Mouse (Mus musculus) frontal cortex, adult (tissue): Measurements from ENCODE around the gene Zfp710.
"Not testable (repeated sequence)": the region's sequence is repeated elsewhere in the genome, so short reads cannot be mapped to it uniquely, and the experiment has no call there.

Experiments used
- ATAC-seq: cut with Nextera tagmentation; 2 replicates; pipeline ENCODE4 v1.9.2; 2017; ENCODE audit warnings: mild to moderate bottlenecking, moderate library complexity, mixed read lengths; ENCODE audit not compliant: low TSS enrichment

Gene Zfp710

GRCm38 (mm10) chr7:80026990-80027635 lies 2.5 kb downstream of the Zfp710 start:
- no peak for ATAC-seq

- ATAC-seq = no peak
Observed at GRCm38 (mm10) chr7:80027636-80028417, 3.2 kb downstream of the Zfp710 start.

- ATAC-seq = no peak
Observed at GRCm38 (mm10) chr7:80028418-80028720, 3.8 kb downstream of the Zfp710 start.

- ATAC-seq = no peak
Observed at GRCm38 (mm10) chr7:80030009-80030408, 5.4 kb downstream of the Zfp710 start.

- ATAC-seq = no peak
Observed at GRCm38 (mm10) chr7:80030486-80030885, 5.9 kb downstream of the Zfp710 start.

GRCm38 (mm10) chr7:80030987-80031386 lies 6.4 kb downstream of the Zfp710 start:
- no peak for ATAC-seq

- no peak for ATAC-seq
Observed at GRCm38 (mm10) chr7:80031478-80031877, 6.9 kb downstream of the Zfp710 start.

- no peak for ATAC-seq
Observed at GRCm38 (mm10) chr7:80032216-80033052, 7.8 kb downstream of the Zfp710 start.

GRCm38 (mm10) chr7:80033064-80033717 lies 8.6 kb downstream of the Zfp710 start:
- no peak for ATAC-seq

GRCm38 (mm10) chr7:80033771-80034170 lies 9.2 kb downstream of the Zfp710 start:
- no peak for ATAC-seq

GRCm38 (mm10) chr7:80035086-80035485 lies 10.5 kb downstream of the Zfp710 start:
- no peak for ATAC-seq

GRCm38 (mm10) chr7:80035748-80036147 lies 11.1 kb downstream of the Zfp710 start:
- ATAC-seq = no peak

GRCm38 (mm10) chr7:80039699-80040098 lies 15.1 kb downstream of the Zfp710 start:
- peak; percentile 86 for ATAC-seq

- no peak for ATAC-seq
Observed at GRCm38 (mm10) chr7:80044170-80044569, 19.6 kb downstream of the Zfp710 start.

GRCm38 (mm10) chr7:80047041-80047440 lies 22.4 kb downstream of the Zfp710 start:
- no peak for ATAC-seq

GRCm38 (mm10) chr7:80049746-80050145 lies 25.1 kb downstream of the Zfp710 start:
- no peak for ATAC-seq

- ATAC-seq = not testable (repeated sequence)
Observed at GRCm38 (mm10) chr7:80050382-80050781, 25.8 kb downstream of the Zfp710 start.

GRCm38 (mm10) chr7:80051835-80052234 lies 27.2 kb downstream of the Zfp710 start:
- no peak for ATAC-seq

- ATAC-seq = no peak
Observed at GRCm38 (mm10) chr7:80052261-80052660, 27.6 kb downstream of the Zfp710 start.

GRCm38 (mm10) chr7:80053147-80053546 lies 28.5 kb downstream of the Zfp710 start:
- no peak for ATAC-seq

GRCm38 (mm10) chr7:80055781-80056180 lies 31.2 kb downstream of the Zfp710 start:
- no peak for ATAC-seq
